Mouse (Mus musculus) hindbrain, embryonic 15.5 days (tissue): ENCODE results near the gene Qrich2. TPM values are rescaled to one million over a fixed set of nuclear protein-coding genes. Genes with fewer than 3 reads are reported as not detected.
"Not testable (repeated sequence)": the region's sequence is repeated elsewhere in the genome, so short reads cannot be mapped to it uniquely, and the experiment has no call there.

Experiments
- ATAC-seq: fragments of 200-750 bp; cut with Nextera tagmentation; 2 replicates; pipeline ENCODE4 v1.8.0; 2017; ENCODE audit warnings: low read depth, moderate number of reproducible peaks, moderate TSS enrichment; ENCODE audit not compliant: low FRiP score
- H3K27ac ChIP-seq: fragments of 300-500 bp; sonication (generic); replicated peaks from 2 replicates; pipeline ENCODE4 v1.5.1; 2015; ENCODE audit warnings: mild to moderate bottlenecking, inconsistent platforms
- H3K27me3 ChIP-seq: fragments of 300-500 bp; sonication (generic); 2 replicates; pipeline ENCODE4 v1.6.1; 2015; ENCODE audit warnings: control low read depth, inconsistent platforms
- H3K36me3 ChIP-seq: fragments of 300-500 bp; sonication (generic); 2 replicates; pipeline ENCODE4 v1.6.1; 2015; ENCODE audit warnings: control low read depth, inconsistent platforms
- H3K4me1 ChIP-seq: fragments of 300-500 bp; sonication (generic); replicated peaks from 2 replicates; pipeline ENCODE4 v1.6.1; 2015; ENCODE audit warnings: control low read depth, inconsistent platforms
- H3K4me2 ChIP-seq: fragments of 300-500 bp; sonication (generic); 2 replicates; pipeline ENCODE4 v1.6.1; 2015; ENCODE audit warnings: moderate library complexity, mild to moderate bottlenecking, inconsistent platforms
- H3K4me3 ChIP-seq: fragments of 300-500 bp; sonication (generic); 2 replicates; pipeline ENCODE4 v1.5.1; 2015; ENCODE audit warnings: mild to moderate bottlenecking, inconsistent platforms
- H3K9ac ChIP-seq: fragments of 300-500 bp; sonication (generic); 2 replicates; pipeline ENCODE4 v1.6.1; 2015; ENCODE audit warnings: inconsistent platforms
- H3K9me3 ChIP-seq: fragments of 300-500 bp; sonication (generic); 2 replicates; pipeline ENCODE4 v1.6.1; 2016; ENCODE audit warnings: control low read depth, inconsistent platforms
- WGBS: fragments of 180-500 bp; shearing (Covaris S2); methylation state at CpG from one replicate; pipeline ENCODE4 v1.1.7; 2015; 5-methylcytosine and 5-hydroxymethylcytosine counted together
- polyA plus RNA-seq: library from polyadenylated mRNA; unstranded; fragments of >200 nt; fragmentation: Nextera tagmentation; extraction: Ambion mirVana; gene quantifications from 2 replicates; pipeline ENCODE4 v1.2.1, GENCODE M21; 2015

Qrich2 gene
- polyA plus RNA-seq, 1 experiment from 2014 or later = 0.47 TPM

GRCm38 (mm10) chr11:116499018-116499417 lies 33.0 kb upstream of the Qrich2 start:
- 49% methylated on average over 6 of the region's 6 CpGs for WGBS
- no peak overlapping the region for H3K9ac ChIP-seq
- no peaks in the 10 kb centered on the region for H3K27me3 ChIP-seq
- ATAC-seq = no peak
- no peak overlapping the region for H3K27ac ChIP-seq
- peak overlapping the region; percentile 24 for H3K4me3 ChIP-seq
- H3K4me2 ChIP-seq = peak overlapping the region; percentile 52
- H3K9me3 ChIP-seq = no peaks in the 10 kb centered on the region
- peaks cover 16% of the 10 kb centered on the region; the same call in 1 of the 2 replicates for H3K4me1 ChIP-seq
- H3K36me3 ChIP-seq = no peaks in the 10 kb centered on the region

GRCm38 (mm10) chr11:116498596-116498995 lies 32.6 kb upstream of the Qrich2 start:
- Histone ChIP-seq H3K27ac (no peak overlapping the region), H3K9me3 (no peaks in the 10 kb centered on the region), H3K36me3 (no peaks in the 10 kb centered on the region), H3K4me2 (peak overlapping the region; percentile 52), H3K9ac (no peak overlapping the region), H3K27me3 (no peaks in the 10 kb centered on the region), H3K4me1 (peaks cover 16% of the 10 kb centered on the region; the same call in 1 of the 2 replicates), H3K4me3 (peak overlapping the region; percentile 24)
- no peak for ATAC-seq
- WGBS = 25% methylated on average over 33 of the region's 34 CpGs

DNA sequence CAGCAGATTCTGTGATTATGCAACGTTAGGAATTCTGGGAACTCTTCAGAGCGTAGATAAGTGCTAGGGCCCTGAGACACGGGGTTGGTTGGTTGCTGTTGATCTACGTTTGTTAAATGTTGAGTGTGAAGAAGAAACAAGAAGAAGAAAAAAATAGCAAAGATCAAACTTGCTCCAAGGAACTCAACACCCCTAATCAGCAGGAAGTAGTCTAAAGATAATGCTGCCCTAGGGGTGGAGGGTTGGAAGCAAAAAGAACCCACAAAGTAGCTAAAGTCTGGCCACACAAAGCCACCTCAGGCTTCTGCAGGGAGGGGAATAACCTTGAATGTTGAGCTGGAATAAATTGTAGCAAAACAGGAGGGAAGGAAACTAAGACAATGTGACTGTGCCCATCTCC lies 31.3 kb upstream of the Qrich2 start:
- H3K27ac ChIP-seq = no peak overlapping the region
- H3K9me3 ChIP-seq = no peaks in the 10 kb centered on the region
- H3K4me2 ChIP-seq = no peak overlapping the region
- no peaks in the 10 kb centered on the region for H3K27me3 ChIP-seq
- 93% methylated on average over 4 of the region's 4 CpGs for WGBS
- H3K4me3 ChIP-seq = no peak overlapping the region
- no peaks in the 10 kb centered on the region for H3K36me3 ChIP-seq
- ATAC-seq = no peak
- no peak overlapping the region for H3K9ac ChIP-seq
- H3K4me1 ChIP-seq = peaks cover 16% of the 10 kb centered on the region; the same call in 1 of the 2 replicates

DNA sequence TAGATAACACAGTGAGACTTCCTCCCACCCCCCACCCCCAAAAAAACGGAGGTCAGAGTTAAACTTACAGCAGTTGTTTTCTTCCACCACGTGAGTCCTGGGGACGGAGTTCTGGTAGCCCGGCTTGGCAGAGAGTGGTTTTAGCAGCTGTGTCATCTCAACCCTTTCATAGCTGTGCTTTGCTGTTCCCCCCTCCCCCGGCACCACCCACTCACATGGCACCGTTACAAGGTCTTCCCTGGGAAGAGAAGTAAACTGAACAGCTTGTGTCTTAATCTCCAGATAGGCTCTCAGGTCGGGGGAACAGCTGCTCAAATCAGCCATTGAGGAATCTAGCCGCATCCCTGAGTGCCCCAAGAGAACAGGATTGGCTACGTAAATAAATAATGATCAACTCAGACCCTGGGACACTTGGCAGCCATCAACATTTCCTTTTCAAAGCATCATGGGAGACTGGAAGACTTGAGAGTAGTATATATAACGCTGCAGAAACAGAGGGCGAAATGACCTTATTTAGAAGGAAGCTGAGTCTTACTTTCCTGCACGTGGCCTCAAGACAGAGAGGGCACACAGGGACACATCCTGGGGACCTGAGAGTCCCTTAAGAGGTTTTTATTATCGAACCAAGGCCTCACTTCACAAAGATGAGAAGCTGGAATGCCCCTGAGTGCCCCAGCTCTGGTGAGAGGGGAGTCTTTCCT lies 28.6 kb upstream of the Qrich2 start:
- peaks cover 16% of the 10 kb centered on the region for H3K4me1 ChIP-seq
- no peak overlapping the region for H3K27ac ChIP-seq
- H3K9me3 ChIP-seq = no peaks in the 10 kb centered on the region
- H3K4me3 ChIP-seq = no peak overlapping the region
- no peaks in the 10 kb centered on the region for H3K27me3 ChIP-seq
- ATAC-seq = no peak
- H3K4me2 ChIP-seq = no peak overlapping the region
- H3K9ac ChIP-seq = no peak overlapping the region
- WGBS = 38% methylated on average over 13 of the region's 13 CpGs
- no peaks in the 10 kb centered on the region for H3K36me3 ChIP-seq

- no peaks in the 10 kb centered on the region for H3K36me3 ChIP-seq
- H3K27ac ChIP-seq = no peak within 1 kb of the TSS
- no peak within 1 kb of the TSS for H3K4me3 ChIP-seq
- H3K9me3 ChIP-seq = no peaks in the 10 kb centered on the region
- no peak within 1 kb of the TSS for H3K9ac ChIP-seq
- 26% methylated on average over 4 of the region's 4 CpGs for WGBS
- no peaks in the 10 kb centered on the region for H3K27me3 ChIP-seq
- no peak for ATAC-seq
- H3K4me1 ChIP-seq = peaks cover 23% of the 10 kb centered on the region
- no peak within 1 kb of the TSS for H3K4me2 ChIP-seq
Observed at GRCm38 (mm10) chr11:116493795-116494252, 27.8 kb upstream of the Qrich2 start, which contains the start of gene Prpsap1. TSS of gene Prpsap1 (minus strand) at chr11:116494202.

DNA sequence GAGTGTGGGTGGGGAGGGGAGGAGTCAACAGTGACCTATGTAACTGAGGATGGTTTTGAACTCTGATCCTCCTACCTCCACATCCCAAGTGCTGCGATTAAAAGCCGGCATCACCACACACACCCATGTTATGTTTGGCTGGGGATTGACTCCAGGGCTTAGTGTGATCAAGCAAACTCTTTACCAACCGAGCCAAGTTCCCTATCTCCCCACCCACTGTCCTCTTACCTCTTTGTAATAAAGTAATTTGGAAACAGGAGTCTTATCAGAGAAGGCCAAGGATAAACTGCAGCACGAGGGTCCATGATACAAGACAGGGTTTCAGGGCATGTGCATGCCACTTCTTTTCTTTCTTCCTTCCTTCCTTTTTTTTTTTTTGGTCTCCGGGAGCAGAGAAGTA lies 27.1 kb upstream of the Qrich2 start:
- Histone ChIP-seq H3K36me3 (no peaks in the 10 kb centered on the region), H3K4me3 (no peak overlapping the region), H3K4me2 (no peak overlapping the region), H3K9me3 (no peaks in the 10 kb centered on the region), H3K4me1 (peaks cover 22% of the 10 kb centered on the region), H3K27ac (no peak overlapping the region), H3K27me3 (no peaks in the 10 kb centered on the region), H3K9ac (no peak overlapping the region)
- ATAC-seq = no peak
- WGBS = 87% methylated on average over 5 of the region's 5 CpGs

DNA sequence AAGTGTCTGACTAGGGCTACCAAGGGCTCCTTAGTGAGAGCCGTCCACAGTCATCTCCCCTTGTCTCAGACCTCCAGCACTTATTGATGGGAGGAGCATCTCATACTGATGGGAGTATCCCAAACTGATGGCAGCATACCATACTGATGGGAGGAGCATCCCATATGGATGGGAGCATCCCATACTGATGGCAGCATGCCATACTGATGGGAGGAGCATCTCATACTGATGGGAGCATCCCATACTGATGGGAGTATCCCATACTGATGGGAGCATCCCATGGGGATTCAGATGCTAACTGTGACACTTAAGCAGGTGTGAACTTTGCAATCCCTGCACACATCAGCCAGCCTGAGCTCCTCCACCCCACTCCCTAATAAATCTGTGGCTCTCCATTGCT lies 26.5 kb upstream of the Qrich2 start:
- ATAC-seq, H3K4me2 ChIP-seq, H3K36me3 ChIP-seq, H3K9ac ChIP-seq, H3K9me3 ChIP-seq, H3K27ac ChIP-seq, H3K4me3 ChIP-seq, H3K27me3 ChIP-seq: not testable (repeated sequence)
- peaks cover 22% of the 10 kb centered on the region for H3K4me1 ChIP-seq
- 69% methylated on average over 1 of the region's 1 CpGs for WGBS

- H3K27ac ChIP-seq = no peak overlapping the region
- H3K4me3 ChIP-seq = no peak overlapping the region
- peaks cover 22% of the 10 kb centered on the region for H3K4me1 ChIP-seq
- no peak for ATAC-seq
- no peaks in the 10 kb centered on the region for H3K27me3 ChIP-seq
- H3K9ac ChIP-seq = no peak overlapping the region
- WGBS = 76% methylated on average over 6 of the region's 6 CpGs
- H3K9me3 ChIP-seq = no peaks in the 10 kb centered on the region
- H3K4me2 ChIP-seq = no peak overlapping the region
- H3K36me3 ChIP-seq = no peaks in the 10 kb centered on the region
Observed at GRCm38 (mm10) chr11:116491338-116491737, 25.3 kb upstream of the Qrich2 start.

- ATAC-seq = peak; percentile 94
- H3K9me3 ChIP-seq = no peaks in the 10 kb centered on the region
- WGBS = under 1% methylated on average over 62 of the region's 62 CpGs
- H3K27me3 ChIP-seq = no peaks in the 10 kb centered on the region
- H3K4me3 ChIP-seq = peak overlapping the region; percentile 75
- peak overlapping the region; percentile 84 for H3K27ac ChIP-seq
- peaks cover 22% of the 10 kb centered on the region for H3K4me1 ChIP-seq
- H3K4me2 ChIP-seq = peak overlapping the region; percentile 72
- peaks cover 7% of the 10 kb centered on the region for H3K36me3 ChIP-seq
- peak overlapping the region; percentile 79 for H3K9ac ChIP-seq
Observed at GRCm38 (mm10) chr11:116490232-116491107, 24.4 kb upstream of the Qrich2 start.

DNA sequence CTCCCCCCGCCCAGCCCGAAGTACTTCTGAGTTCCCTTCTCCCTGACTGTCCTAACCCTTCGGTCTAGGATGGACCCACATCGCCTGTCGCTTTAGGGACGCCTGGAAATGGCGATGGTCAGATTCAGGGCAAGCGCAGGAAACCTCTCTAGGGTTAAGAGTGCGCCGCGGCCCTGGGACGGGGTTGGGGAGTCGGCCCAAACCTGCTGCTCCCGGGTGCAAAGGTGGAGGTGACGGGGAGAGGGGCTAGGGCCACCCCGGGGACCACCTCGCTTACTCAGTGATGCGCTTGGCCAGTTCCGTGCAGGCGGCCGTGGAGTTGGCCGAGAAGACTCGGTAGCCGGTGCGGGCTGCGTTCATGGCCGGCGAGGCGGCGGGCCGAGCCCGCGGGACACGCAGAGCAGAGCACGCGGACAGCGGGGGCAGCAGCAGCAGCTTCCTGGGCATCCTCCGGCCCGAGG lies 23.8 kb upstream of the Qrich2 start:
- peak; percentile 69 for ATAC-seq
- H3K4me3 ChIP-seq = peak overlapping the region; percentile 75
- peak overlapping the region; percentile 84 for H3K27ac ChIP-seq
- peak overlapping the region; percentile 79 for H3K9ac ChIP-seq
- H3K9me3 ChIP-seq = no peaks in the 10 kb centered on the region
- H3K4me2 ChIP-seq = peak overlapping the region; percentile 72
- H3K27me3 ChIP-seq = no peaks in the 10 kb centered on the region
- WGBS = under 1% methylated on average over 39 of the region's 39 CpGs
- peaks cover 19% of the 10 kb centered on the region for H3K4me1 ChIP-seq
- H3K36me3 ChIP-seq = peaks cover 14% of the 10 kb centered on the region

- Histone ChIP-seq H3K4me3 (peak overlapping the region; percentile 75), H3K27ac (no peak overlapping the region), H3K4me2 (peak overlapping the region; percentile 72), H3K9ac (peak overlapping the region; percentile 79), H3K36me3 (peaks cover 20% of the 10 kb centered on the region), H3K4me1 (peaks cover 14% of the 10 kb centered on the region), H3K27me3 (no peaks in the 10 kb centered on the region), H3K9me3 (no peaks in the 10 kb centered on the region)
- ATAC-seq = no peak
- 75% methylated on average over 14 of the region's 14 CpGs for WGBS
Observed at GRCm38 (mm10) chr11:116488693-116489375, 22.8 kb upstream of the Qrich2 start.
